Mouse (Mus musculus) cerebral cortex, adult 2 months (tissue): ENCODE results near the gene Dhx33.

Experiments
- WGBS: fragments of 180-500 bp; shearing (Covaris S2); methylation state at CpG from one replicate; pipeline ENCODE4 v1.1.7; 2018; 5-methylcytosine and 5-hydroxymethylcytosine counted together

The Dhx33 gene

GRCm38 (mm10) chr11:70982030-70982429, 22.2 kb downstream of the Dhx33 start:
- WGBS: 7% methylated on average over 12 of the region's 12 CpGs

- WGBS: 86% methylated on average over 14 of the region's 14 CpGs
Observed at GRCm38 (mm10) chr11:70980751-70981510, 23.3 kb downstream of the Dhx33 start.

DNA sequence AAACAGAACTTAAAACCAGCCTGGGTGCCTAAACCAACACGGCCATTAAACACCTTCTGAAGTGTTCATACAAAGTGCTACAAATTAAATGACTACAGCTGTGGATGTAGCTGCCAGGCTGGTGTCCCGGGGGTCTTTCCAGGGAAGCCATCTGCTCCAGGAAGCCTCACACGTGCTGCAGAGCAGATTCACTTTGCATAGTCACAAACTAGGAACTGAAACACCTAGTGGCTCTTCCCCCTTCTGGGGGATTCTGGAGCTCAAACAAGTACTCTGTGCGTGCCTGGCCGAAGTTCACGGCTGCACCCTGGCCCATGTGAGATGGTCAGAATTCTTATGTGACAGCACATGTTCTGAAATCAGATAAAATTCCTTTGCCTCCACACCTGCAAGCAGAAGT, 24.0 kb downstream of the Dhx33 start:
- WGBS: 72% methylated on average over 6 of the region's 6 CpGs

DNA sequence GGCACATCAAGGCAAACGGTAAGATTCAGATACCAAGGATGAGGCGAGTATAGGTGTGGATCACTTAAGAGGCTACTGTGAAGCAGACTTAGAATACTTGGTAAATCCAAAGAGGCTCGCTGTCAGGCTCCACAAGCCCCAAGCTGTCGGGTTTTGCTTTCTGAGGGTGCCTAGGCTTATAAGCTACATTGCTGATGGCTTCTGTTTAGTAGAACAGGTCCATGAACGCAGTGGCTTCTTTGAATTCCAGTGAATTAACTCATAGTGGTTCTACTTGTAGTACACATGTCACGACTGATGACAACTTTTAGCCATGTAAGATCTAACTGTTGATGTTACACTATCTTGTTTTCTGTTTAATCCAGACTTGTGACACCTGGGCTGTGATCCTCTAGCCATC, 26.9 kb downstream of the Dhx33 start:
- 86% methylated on average over 6 of the region's 6 CpGs for WGBS

DNA sequence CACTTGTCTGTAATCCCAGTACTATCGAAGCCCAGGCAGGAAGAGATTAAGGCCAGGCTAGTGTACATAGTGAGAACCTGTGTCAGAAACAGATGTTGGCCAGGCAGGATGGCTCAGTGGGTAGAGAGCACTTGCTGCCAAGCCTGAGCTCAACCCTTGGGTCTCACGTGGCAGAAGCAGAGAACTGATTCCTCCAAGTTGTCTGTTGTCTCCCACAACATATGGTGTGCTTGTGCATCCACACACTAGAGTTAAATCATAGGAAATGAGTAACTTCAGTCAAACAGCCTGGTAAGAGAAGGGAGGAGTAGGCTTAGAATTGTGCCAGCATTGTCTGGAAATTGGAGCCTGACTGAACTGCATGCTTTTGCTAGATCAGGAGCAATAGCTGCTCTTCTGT, 29.0 kb downstream of the Dhx33 start:
- WGBS: 54% methylated on average over 2 of the region's 2 CpGs

- 75% methylated on average over 4 of the region's 4 CpGs for WGBS
Observed at GRCm38 (mm10) chr11:70973947-70974346, 30.3 kb downstream of the Dhx33 start.

GRCm38 (mm10) chr11:70972586-70972985, 31.7 kb downstream of the Dhx33 start:
- 65% methylated on average over 1 of the region's 1 CpGs for WGBS

GRCm38 (mm10) chr11:70970560-70971540, 33.4 kb downstream of the Dhx33 start:
- WGBS: 11% methylated on average over 24 of the region's 24 CpGs

DNA sequence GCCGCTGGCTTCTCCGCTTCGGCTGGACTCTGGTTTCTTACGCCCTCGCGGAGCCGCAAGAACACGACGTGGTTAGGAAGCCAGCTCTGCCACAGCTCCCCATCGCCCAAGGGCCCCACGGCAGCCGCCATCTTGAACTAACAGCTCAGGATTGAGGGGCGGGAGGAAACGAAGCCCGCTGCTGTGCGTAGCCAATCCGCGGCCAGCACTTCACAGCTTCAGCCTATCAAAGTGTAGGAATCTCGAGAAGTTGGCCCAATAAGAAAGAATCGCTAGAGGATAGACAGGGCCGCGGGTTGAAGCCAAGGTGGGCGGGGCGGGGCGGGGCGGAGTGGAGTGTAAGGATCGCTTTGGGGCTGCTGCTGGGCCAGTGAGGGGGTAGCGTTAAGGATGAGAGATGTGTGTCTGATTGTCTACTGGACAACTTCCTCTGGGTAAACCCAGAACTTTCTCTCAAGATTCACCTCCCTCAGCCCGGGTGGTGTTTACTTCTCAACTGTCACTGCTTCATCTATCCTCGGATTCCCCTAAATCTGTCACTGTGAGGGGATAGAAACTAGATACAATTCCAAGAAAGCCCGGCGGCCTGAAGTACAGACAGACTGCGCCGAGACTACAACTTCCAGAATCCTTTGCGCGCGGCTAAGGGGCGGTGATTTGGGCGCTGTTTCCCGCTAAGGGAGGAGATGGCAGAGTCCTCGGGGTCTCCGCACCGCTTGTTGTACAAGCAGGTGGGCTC, 34.2 kb downstream of the Dhx33 start, which contains the start of the genes Nup88 and Rpain:
TSS of gene Nup88 (minus strand) at position 153 of the 739 bp plus-strand sequence.
TSS of gene Rpain (plus strand) at position 393 of the 739 bp plus-strand sequence.
- under 1% methylated on average over 43 of the region's 43 CpGs for WGBS

GRCm38 (mm10) chr11:70969271-70969794, 34.9 kb downstream of the Dhx33 start:
- under 1% methylated on average over 25 of the region's 25 CpGs for whole genome bisulfite sequencing

DNA sequence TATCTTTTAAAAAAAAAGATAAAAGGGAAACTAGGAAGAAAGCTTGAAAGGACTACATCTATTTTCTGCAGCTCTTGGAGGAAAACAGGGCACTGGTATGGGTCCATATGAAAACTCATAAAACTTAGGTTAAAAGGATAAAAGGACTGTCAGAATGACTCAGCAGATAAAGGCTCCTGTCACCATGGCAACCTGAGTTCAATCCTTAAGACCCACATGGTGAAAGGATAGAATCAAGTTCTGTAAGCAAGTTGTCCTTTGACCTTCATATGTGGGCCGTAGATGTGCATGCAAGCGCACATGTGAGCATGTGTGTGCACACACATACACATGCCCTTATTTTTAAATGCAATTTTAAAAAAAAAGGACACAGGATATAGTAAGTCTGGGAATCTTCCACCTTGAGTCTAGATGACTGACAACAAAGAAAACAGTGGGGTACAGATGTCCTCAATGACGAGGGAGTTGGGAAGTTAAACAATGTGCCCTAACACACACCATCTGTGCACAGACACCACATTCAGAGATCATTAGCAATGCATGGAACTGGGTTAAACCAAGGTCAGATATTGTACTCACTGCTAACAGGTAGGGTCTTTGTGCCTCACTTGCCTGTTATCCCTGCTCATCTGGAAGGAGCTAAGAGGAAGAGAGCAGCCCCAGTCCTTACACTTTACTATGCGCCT, 39.9 kb downstream of the Dhx33 start:
- WGBS: 68% methylated on average over 4 of the region's 4 CpGs

DNA sequence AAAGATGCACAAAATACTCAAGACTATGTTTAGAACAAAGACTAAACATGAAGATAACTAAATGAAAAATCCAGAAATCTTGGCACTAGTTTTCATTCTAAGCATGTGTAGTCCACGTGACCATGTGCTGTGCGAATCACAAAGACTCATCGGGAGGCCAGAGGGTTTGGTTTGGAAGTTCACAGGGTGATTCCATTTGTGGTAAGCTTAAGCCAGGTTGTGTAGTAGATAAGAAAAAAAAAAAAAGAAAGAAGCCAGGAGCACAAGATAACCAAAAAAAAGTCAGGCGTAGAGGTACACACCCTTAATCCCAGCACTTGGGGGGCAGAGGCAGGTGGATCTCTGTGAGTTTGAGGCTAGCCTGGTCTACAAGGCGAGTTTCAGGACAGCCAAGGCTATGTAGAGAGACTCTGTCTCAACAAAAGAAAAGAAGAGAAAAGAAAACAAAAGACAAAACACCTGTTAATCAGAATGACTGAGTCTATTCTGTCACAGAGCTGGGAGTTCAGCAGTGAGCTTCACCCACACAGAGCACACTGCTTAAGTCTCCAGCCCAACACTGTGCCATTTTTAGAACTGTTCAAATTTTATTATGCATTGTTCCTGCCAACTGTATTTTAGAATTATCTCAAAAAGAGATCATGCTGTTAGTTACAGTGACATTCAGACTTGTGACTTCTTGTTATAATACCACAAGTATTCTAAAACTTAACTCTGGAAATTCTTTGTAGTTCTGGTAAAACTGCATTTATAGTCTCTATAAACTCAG, 43.3 kb downstream of the Dhx33 start:
- 58% methylated on average over 5 of the region's 5 CpGs for WGBS

DNA sequence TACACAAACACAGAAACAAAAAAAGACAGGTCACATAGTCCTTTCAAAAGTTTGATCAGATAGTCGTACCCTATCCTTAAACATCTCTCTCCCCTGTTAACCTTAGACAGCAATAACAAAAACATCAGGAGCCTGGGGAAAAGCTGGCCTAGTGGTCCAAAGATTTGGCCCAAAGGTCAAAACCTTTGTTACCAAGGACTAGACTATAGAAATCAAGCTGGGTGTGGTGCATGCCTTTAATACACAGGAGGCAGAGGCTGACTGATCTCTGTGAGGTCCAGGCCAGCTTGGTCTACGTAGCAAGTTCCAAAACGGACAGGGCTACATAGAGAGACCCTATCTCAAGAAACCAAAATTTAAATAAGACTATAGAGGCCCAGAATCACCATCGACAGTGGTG, 49.5 kb downstream of the Dhx33 start:
- WGBS: 93% methylated on average over 4 of the region's 4 CpGs

- 43% methylated on average over 4 of the region's 4 CpGs for whole genome bisulfite sequencing
Observed at GRCm38 (mm10) chr11:70944935-70945817, 59.1 kb downstream of the Dhx33 start.

DNA sequence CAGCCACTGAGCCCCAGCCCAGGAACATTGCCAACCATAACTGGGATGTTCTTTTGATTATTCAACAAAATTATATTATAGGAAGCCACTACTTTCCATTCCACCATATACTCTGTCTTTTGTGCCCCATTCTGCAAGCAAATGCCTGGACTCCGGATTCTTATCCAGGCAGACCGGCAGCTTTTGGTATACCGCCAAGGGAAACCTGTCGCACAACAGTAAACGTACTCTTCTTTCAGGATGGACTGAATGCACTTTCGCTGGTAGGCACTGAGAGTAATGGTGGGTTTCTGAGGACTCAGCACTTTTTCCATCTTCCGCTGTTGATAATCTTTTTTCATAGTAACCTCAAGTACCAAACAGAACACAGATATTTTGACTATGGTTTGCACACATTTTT, 60.6 kb downstream of the Dhx33 start:
- 68% methylated on average over 7 of the region's 7 CpGs for WGBS

DNA sequence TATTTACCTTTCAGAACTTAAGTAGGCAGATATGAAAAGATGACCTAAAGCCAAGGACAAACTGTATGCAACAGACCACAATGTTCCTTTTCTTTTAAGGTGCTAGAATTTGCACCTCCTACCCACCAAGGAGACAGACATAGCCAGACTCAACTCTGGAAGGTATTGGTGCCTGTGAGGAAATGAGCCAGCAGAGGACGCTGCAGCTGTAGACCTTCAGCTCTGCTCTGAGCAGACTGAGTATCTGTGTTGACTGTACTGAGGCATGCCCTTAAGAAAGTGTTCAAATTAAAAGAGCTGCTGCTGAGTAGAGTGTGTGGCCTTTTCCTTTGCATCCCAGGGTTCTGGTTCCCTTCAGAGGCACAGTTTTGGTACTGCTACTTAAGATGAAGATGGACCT, 61.6 kb downstream of the Dhx33 start:
- 45% methylated on average over 1 of the region's 1 CpGs for WGBS

GRCm38 (mm10) chr11:70935316-70935715, 68.9 kb downstream of the Dhx33 start:
- 81% methylated on average over 7 of the region's 7 CpGs for WGBS
